In the genomic region with DNA sequence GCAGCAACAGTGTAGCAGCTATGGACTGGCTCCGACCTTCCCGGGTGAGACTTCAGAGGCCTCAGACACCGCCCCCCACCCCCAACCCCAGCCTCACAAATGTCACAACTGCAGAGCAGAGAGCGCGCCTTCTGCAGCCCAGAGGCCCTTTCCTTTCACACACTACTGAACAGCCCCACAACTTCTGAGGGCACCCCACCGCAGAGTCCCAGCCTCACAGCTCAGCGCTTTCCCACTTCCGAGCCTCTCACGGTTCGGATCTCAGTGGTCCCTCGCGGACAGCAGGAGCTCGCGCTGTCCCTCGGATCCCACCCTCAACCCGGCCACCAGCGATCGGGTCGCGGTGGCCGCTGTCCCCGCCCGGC, we compare ENCODE assay signal across 8 mouse cellular contexts. TPM values are rescaled to one million over a fixed set of nuclear protein-coding genes. Genes with fewer than 3 reads are reported as not detected.
DNase-seq lines count a peak whose midpoint lies in the region; ATAC-seq and TF ChIP-seq lines count a peak whose summit lies in the region.

No protein-coding gene starts in this region.

- no peak for DNase-seq in liver, adult 2 months (ENCODE audit: extremely low read depth, low read depth, low spot score)
- DNase-seq in liver (no peak), adipocyte (ENCODE audit: low spot score) (peak; percentile 34)
- DNase-seq in forebrain, postnatal 0 days, result peak; percentile 17
- DNase-seq in splenic B cell, adult 2 months (ENCODE audit: low read depth, low spot score), result peak; percentile 71
- DNase-seq in layer of hippocampus, postnatal 10 days (ENCODE audit: low spot score in 2 of 2), result no peak
- no peak for DNase-seq in left cerebral cortex, postnatal 25 days (ENCODE audit: low spot score in 2 of 2)

- no peak for TF ChIP-seq CTCF in liver, adult 2 months (IDR thresholded peaks at IDR 0.05; ENCODE audit: low read depth, low read length)
- no peak for TF ChIP-seq CTCF in forebrain, postnatal 0 days (IDR thresholded peaks at IDR 0.05; ENCODE audit: low read depth)

- no peaks in the 10 kb centered on the region for H3K36me3 ChIP-seq in liver, adult 2 months (ENCODE audit: control insufficient read depth, insufficient read depth, low read length)
- no peaks in the 10 kb centered on the region for H3K36me3 ChIP-seq in forebrain, postnatal 0 days (ENCODE audit: insufficient read depth)
- no peaks in the 10 kb centered on the region for H3K36me3 ChIP-seq in lung, embryonic 16.5 days (ENCODE audit: control insufficient read depth, insufficient read depth, low read length)
- no peaks in the 10 kb centered on the region; the same call in 1 of the 2 replicates for H3K36me3 ChIP-seq in splenic B cell, adult 2 months (ENCODE audit: control insufficient read depth, insufficient read depth, low read length, poor library complexity, severe bottlenecking)

- peaks cover 34% of the 10 kb centered on the region; the same call in 1 of the 2 replicates for H3K79me2 ChIP-seq in liver, adult 2 months (ENCODE audit: control insufficient read depth, insufficient read depth, low read length)

- H3K4me2 ChIP-seq in forebrain, postnatal 0 days (ENCODE audit: low read depth), result peak overlapping the region; percentile 92
- H3K4me2 ChIP-seq in lung, embryonic 16.5 days (ENCODE audit: low read depth, low read length), result peak overlapping the region; percentile 83

- no peaks in the 10 kb centered on the region for H3K27me3 ChIP-seq in liver, adult 2 months (ENCODE audit: control insufficient read depth, insufficient read depth, low read length)
- H3K27me3 ChIP-seq in forebrain, postnatal 0 days (ENCODE audit: insufficient read depth, low read length), result no peaks in the 10 kb centered on the region
- H3K27me3 ChIP-seq in lung, embryonic 16.5 days (ENCODE audit: control insufficient read depth, insufficient read depth, low read depth, low read length), result no peaks in the 10 kb centered on the region
- H3K27me3 ChIP-seq in splenic B cell, adult 2 months (ENCODE audit: control insufficient read depth, insufficient read depth, low read length, poor library complexity, severe bottlenecking), result no peaks in the 10 kb centered on the region

- no peaks in the 10 kb centered on the region for H3K9me3 ChIP-seq in forebrain, postnatal 0 days (ENCODE audit: low read length)
- H3K9me3 ChIP-seq in lung, embryonic 16.5 days (ENCODE audit: control insufficient read depth, low read length), result no peaks in the 10 kb centered on the region

- no peak for TF ChIP-seq POLR2A in liver, adult 2 months (IDR thresholded peaks at IDR 0.05; ENCODE audit: extremely low read depth, insufficient read depth, low read length)

- peak overlapping the region; percentile 82 for H3K27ac ChIP-seq in liver, adult 2 months (replicated peaks; ENCODE audit: insufficient read depth, low read depth, low read length)
- peak overlapping the region; percentile 78; the same call in 1 of the 2 replicates for H3K27ac ChIP-seq in forebrain, postnatal 0 days (ENCODE audit: low read depth, low read length)
- peak overlapping the region; percentile 100 for H3K27ac ChIP-seq in lung, embryonic 16.5 days (ENCODE audit: low read length)

- H3K4me3 ChIP-seq in liver, adult 2 months (ENCODE audit: insufficient read depth, low read depth, low read length), result peak overlapping the region; percentile 93
- peak overlapping the region; percentile 67 for H3K4me3 ChIP-seq in forebrain, postnatal 0 days (ENCODE audit: low read depth, low read length)
- peak overlapping the region; percentile 91 for H3K4me3 ChIP-seq in lung, embryonic 16.5 days (ENCODE audit: low read length)

- intact Hi-C loops in left cerebral cortex, postnatal 25 days (cut with DNase I), result no loop called here

- peak overlapping the region; percentile 94 for H3K9ac ChIP-seq in liver, adult 2 months (ENCODE audit: low read depth, low read length)
- H3K9ac ChIP-seq in forebrain, postnatal 0 days, result peak overlapping the region; percentile 71
- H3K9ac ChIP-seq in lung, embryonic 16.5 days (ENCODE audit: low read length), result peak overlapping the region; percentile 95

- peak; percentile 42 for ATAC-seq in forebrain, postnatal 0 days
- peak; percentile 13 for ATAC-seq in lung, embryonic 16.5 days (ENCODE audit: low read depth)

- whole genome bisulfite sequencing in liver, adult 2 months, result under 1% methylated on average over 23 of the region's 23 CpGs
- under 1% methylated on average over 23 of the region's 23 CpGs for WGBS in forebrain, postnatal 0 days
- WGBS in lung, embryonic 16.5 days, result under 1% methylated on average over 23 of the region's 23 CpGs

- H3K4me1 ChIP-seq in liver, adult 2 months (ENCODE audit: control insufficient read depth, insufficient read depth, low read length), result peaks cover 31% of the 10 kb centered on the region
- peaks cover 4% of the 10 kb centered on the region; the same call in 1 of the 2 replicates for H3K4me1 ChIP-seq in forebrain, postnatal 0 days (ENCODE audit: insufficient read depth)
- peaks cover 49% of the 10 kb centered on the region for H3K4me1 ChIP-seq in lung, embryonic 16.5 days (replicated peaks; ENCODE audit: control insufficient read depth, insufficient read depth, low read length)

RNA-seq across cellular contexts. Expression of a gene that starts 6.3 kb away (rescaled TPM):
- total RNA-seq in liver, adult 2 months (2014; rRNA removed), result 3.9 and 6.6 TPM in 2 replicates
- polyA plus RNA-seq in liver, adult 2 months (2012; rRNA removed), result 22.4 and 26.3 TPM in 2 replicates
- total RNA-seq in forebrain, postnatal 0 days (2014; rRNA removed), result 5.7 and 7.0 TPM in 2 replicates
- polyA plus RNA-seq in forebrain, postnatal 0 days (2015; fragmentation: Nextera tagmentation; extraction: Ambion mirVana), result 14.4 and 15.5 TPM in 2 replicates
- polyA plus RNA-seq in lung, embryonic 16.5 days (2015; fragmentation: Nextera tagmentation; extraction: Ambion mirVana), result 78.1 and 82.1 TPM in 2 replicates
- 10 to 100 TPM; 15.8 to 16.3 TPM for total RNA-seq in layer of hippocampus, postnatal 10 days (2021)
- 10 to 100 TPM; 22.7 to 23.5 TPM for total RNA-seq in left cerebral cortex, postnatal 25 days (2021)

RNA-seq across cellular contexts. Expression of a gene that starts 18.1 kb away (rescaled TPM):
- total RNA-seq in liver, adult 2 months (2014; rRNA removed), result 15.7 and 21.6 TPM in 2 replicates
- polyA plus RNA-seq in liver, adult 2 months (2012; rRNA removed), result 25.4 and 28.0 TPM in 2 replicates
- total RNA-seq in forebrain, postnatal 0 days (2014; rRNA removed), result 21.2 and 30.5 TPM in 2 replicates
- 12.1 and 15.5 TPM in 2 replicates for polyA plus RNA-seq in forebrain, postnatal 0 days (2015; fragmentation: Nextera tagmentation; extraction: Ambion mirVana)
- polyA plus RNA-seq in lung, embryonic 16.5 days (2015; fragmentation: Nextera tagmentation; extraction: Ambion mirVana), result 20.6 and 21.3 TPM in 2 replicates
- 10 to 100 TPM; 56.7 to 66.1 TPM for total RNA-seq in layer of hippocampus, postnatal 10 days (2021)
- 10 to 100 TPM; 80.6 to 87.9 TPM for total RNA-seq in left cerebral cortex, postnatal 25 days (2021)

RNA-seq across cellular contexts. Expression of a gene that starts 39.5 kb away (rescaled TPM):
- total RNA-seq in liver, adult 2 months (2014; rRNA removed), result 27.8 and 29.4 TPM in 2 replicates
- 77.9 and 89.6 TPM in 2 replicates for polyA plus RNA-seq in liver, adult 2 months (2012; rRNA removed)
- total RNA-seq in forebrain, postnatal 0 days (2014; rRNA removed), result 35.9 and 38.2 TPM in 2 replicates
- 41.8 and 50.8 TPM in 2 replicates for polyA plus RNA-seq in forebrain, postnatal 0 days (2015; fragmentation: Nextera tagmentation; extraction: Ambion mirVana)
- polyA plus RNA-seq in lung, embryonic 16.5 days (2015; fragmentation: Nextera tagmentation; extraction: Ambion mirVana), result 95.1 and 103 TPM in 2 replicates
- total RNA-seq in layer of hippocampus, postnatal 10 days (2021), result 10 to 100 TPM; 29.9 to 34.3 TPM
- total RNA-seq in left cerebral cortex, postnatal 25 days (2021), result 10 to 100 TPM; 23.3 to 28.8 TPM

RNA-seq across cellular contexts. Expression of a gene that starts 39.5 kb away (rescaled TPM):
- 14.0 and 16.1 TPM in 2 replicates for total RNA-seq in liver, adult 2 months (2014; rRNA removed)
- 5.2 and 6.7 TPM in 2 replicates for polyA plus RNA-seq in liver, adult 2 months (2012; rRNA removed)
- total RNA-seq in forebrain, postnatal 0 days (2014; rRNA removed), result 30.7 and 40.9 TPM in 2 replicates
- 6.2 and 9.5 TPM in 2 replicates for polyA plus RNA-seq in forebrain, postnatal 0 days (2015; fragmentation: Nextera tagmentation; extraction: Ambion mirVana)
- 32.8 and 34.4 TPM in 2 replicates for polyA plus RNA-seq in lung, embryonic 16.5 days (2015; fragmentation: Nextera tagmentation; extraction: Ambion mirVana)
- total RNA-seq in layer of hippocampus, postnatal 10 days (2021), result 10 to 100 TPM; 33.3 to 34.0 TPM
- 10 to 100 TPM; 39.7 to 43.5 TPM for total RNA-seq in left cerebral cortex, postnatal 25 days (2021)

Comparison
In these comparisons a context has a peak if more than half of its experiments do, and no peak if none do; other contexts are left out.
1. DNase-seq: peak in adipocyte (single experiment), forebrain, postnatal 0 days (single experiment) and splenic B cell, adult 2 months (single experiment); none in liver, adult 2 months (single experiment), liver (single experiment), layer of hippocampus, postnatal 10 days (0 of 2) and left cerebral cortex, postnatal 25 days (0 of 2).
2. Peak in every context shown above with its lines, with median percentiles within 50 percentile points of each other: H3K27ac ChIP-seq, H3K4me3 ChIP-seq and H3K9ac ChIP-seq.